Mouse (Mus musculus): ENCODE results near the gene 1700020A23Rik. TPM values are rescaled to one million over a fixed set of nuclear protein-coding genes. Genes with fewer than 3 reads are reported as not detected.

Gene 1700020A23Rik
- polyA plus RNA-seq, 1 experiment, result 0.26 TPM

DNA sequence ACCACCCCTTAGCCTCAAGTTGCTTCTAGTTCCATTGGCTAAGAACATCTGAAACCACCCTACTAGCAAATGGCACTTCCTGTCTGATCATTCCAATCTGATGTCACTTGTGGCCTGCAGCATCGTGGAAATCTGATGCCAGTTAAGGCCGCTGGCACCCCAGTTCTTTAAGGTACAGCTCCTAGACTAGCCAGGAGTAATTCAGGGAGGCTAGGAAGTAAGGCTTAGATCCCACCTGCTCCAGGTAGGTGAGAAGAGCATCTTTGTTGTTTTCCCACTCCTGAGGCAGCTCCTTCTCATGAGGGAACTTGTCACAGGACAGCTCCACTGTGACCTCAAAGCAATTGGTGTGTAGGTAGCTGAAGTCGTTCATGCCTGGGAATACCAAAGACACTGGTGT, 12.2 kb upstream of the 1700020A23Rik start:
- Histone ChIP-seq H3K4me3 (ENCODE audit: control insufficient read depth, insufficient read depth, low read length) (no peak overlapping the region), H3K27ac (ENCODE audit: control insufficient read depth, insufficient read depth, low read length) (no peak overlapping the region)
- TF ChIP-seq CTCF (IDR thresholded peaks at IDR 0.05; ENCODE audit: borderline replicate concordance, control insufficient read depth, extremely low read depth, insufficient read depth, low read length, poor library complexity), result no peak
- TF ChIP-seq POLR2A (IDR thresholded peaks at IDR 0.05; ENCODE audit: control insufficient read depth, extremely low read depth, insufficient read depth, low read length, poor library complexity), result no peak

DNA sequence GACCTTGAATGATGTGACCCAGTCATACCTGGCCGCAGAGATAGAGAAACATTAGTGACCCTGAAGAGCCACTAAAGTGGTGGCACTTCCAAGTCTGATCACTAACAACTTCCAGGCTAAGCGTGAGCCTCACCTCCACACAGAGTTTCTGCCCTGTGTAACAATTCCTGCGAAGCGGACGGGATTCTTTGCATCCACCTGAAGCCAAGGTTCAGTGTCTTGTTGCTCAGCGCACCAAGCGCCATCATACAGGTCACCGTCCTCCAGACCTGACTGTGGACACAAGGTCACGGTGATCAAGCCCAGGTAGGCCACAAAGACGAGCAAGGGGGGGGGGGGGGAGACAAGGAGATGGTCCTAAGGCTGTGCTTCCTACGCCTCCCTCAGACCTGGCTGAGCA, 9.4 kb upstream of the 1700020A23Rik start:
- Histone ChIP-seq H3K27me3 (ENCODE audit: control insufficient read depth, insufficient read depth, low read length) (no peaks in the 10 kb centered on the region; the same call in 1 of the 2 replicates), H3K36me3 (ENCODE audit: control insufficient read depth, insufficient read depth, low read length) (no peaks in the 10 kb centered on the region), H3K27ac (ENCODE audit: control insufficient read depth, insufficient read depth, low read length) (no peak overlapping the region), H3K4me3 (ENCODE audit: control insufficient read depth, insufficient read depth, low read length) (no peak overlapping the region), H3K4me1 (replicated peaks; ENCODE audit: control insufficient read depth, insufficient read depth, low read length) (peaks cover 25% of the 10 kb centered on the region)
- no peak for DNase-seq
- WGBS, result 96% methylated on average over 11 of the region's 11 CpGs
- TF ChIP-seq POLR2A (IDR thresholded peaks at IDR 0.05; ENCODE audit: control insufficient read depth, extremely low read depth, insufficient read depth, low read length, poor library complexity) (no peak), CTCF (IDR thresholded peaks at IDR 0.05; ENCODE audit: borderline replicate concordance, control insufficient read depth, extremely low read depth, insufficient read depth, low read length, poor library complexity) (no peak)

More for the DNA sequence above, 12.2 kb upstream of the 1700020A23Rik start:
- Histone ChIP-seq H3K36me3 (ENCODE audit: control insufficient read depth, insufficient read depth, low read length) (no peaks in the 10 kb centered on the region), H3K27me3 (ENCODE audit: control insufficient read depth, insufficient read depth, low read length) (no peaks in the 10 kb centered on the region; the same call in 1 of the 2 replicates), H3K4me1 (replicated peaks; ENCODE audit: control insufficient read depth, insufficient read depth, low read length) (peaks cover 24% of the 10 kb centered on the region)
- no peak for DNase-seq
- WGBS, result 79% methylated on average over 3 of the region's 3 CpGs

DNA sequence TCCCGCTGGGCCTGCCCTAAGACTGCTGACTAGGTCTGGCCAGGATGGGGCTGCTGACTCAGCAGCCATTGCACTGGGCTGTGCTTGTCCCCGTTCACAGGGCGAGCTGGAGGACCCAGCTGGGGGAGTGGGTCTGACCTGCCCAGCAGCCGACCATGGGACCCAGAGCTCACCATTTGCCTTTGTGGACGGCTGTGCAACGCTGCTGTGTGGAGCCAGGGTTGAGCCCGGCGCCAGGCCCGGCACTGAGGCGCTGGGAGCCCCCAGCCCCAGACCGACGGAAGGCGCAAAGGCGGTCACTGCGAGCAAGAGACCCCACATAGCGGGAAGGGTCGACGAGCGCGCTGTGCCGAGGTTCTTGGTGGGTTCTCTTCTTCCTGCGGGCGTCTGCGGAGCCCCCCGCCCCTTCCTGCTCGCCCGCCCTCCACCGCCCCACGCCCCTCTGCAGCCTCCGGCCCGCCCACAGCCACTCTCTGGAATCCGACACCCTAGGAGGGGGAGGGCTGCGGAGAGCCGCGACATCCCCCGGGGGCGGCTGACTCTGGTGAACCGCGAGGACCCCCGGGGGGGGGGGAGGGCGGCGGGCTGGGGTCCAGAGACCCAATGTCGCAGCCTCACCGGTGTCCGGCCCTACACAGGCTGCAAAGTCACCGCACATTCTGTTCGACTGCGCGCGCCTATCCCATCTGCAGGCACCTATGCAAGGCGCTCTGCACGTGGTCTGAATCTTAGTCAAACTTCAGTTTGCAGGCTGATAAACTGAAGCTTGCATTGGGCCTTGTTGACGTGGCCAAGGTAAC, 7.7 kb upstream of the 1700020A23Rik start, which contains the start of gene Cpxm1:
Gene Cpxm1 (minus strand): TSS at position 389 of the 800 bp plus-strand sequence.
- DNase-seq, result peak; percentile 22
- H3K27me3 ChIP-seq (ENCODE audit: control insufficient read depth, insufficient read depth, low read length), result no peaks in the 10 kb centered on the region; the same call in 1 of the 2 replicates
- peaks cover 16% of the 10 kb centered on the region for H3K4me1 ChIP-seq (replicated peaks; ENCODE audit: control insufficient read depth, insufficient read depth, low read length)
- TF ChIP-seq POLR2A (IDR thresholded peaks at IDR 0.05; ENCODE audit: control insufficient read depth, extremely low read depth, insufficient read depth, low read length, poor library complexity) (0 out of 2 replicates have a peak, but pooled peaks have one; percentile 15), CTCF (IDR thresholded peaks at IDR 0.05; ENCODE audit: borderline replicate concordance, control insufficient read depth, extremely low read depth, insufficient read depth, low read length, poor library complexity) (no peak)
- WGBS, result 5% methylated on average over 50 of the region's 53 CpGs
- H3K4me3 ChIP-seq (ENCODE audit: control insufficient read depth, insufficient read depth, low read length), result peak within 1 kb of the TSS; percentile 27
- no peak within 1 kb of the TSS for H3K27ac ChIP-seq (ENCODE audit: control insufficient read depth, insufficient read depth, low read length)
- H3K36me3 ChIP-seq (ENCODE audit: control insufficient read depth, insufficient read depth, low read length), result no peaks in the 10 kb centered on the region

DNA sequence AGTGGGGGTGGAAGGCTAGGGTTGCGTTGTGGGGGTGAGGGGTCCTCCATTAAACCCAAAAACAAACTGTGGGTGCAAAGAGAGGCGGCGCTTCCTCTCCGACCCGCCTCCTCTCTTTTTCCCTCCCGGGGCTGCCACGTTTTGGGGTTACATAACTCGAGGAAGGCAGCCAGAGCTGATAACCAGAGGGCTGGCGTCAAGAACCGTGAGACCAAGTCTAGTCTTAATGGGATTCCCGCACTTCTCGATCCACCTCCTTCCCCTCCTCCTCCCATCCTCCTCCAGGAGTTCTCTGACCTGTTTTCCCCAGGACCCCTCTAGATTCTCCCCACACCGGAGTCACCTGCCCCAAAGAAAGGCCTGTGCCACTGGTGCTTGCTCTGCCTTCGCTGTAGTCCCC, 7.0 kb upstream of the 1700020A23Rik start:
- Histone ChIP-seq H3K27ac (ENCODE audit: control insufficient read depth, insufficient read depth, low read length) (no peak overlapping the region), H3K36me3 (ENCODE audit: control insufficient read depth, insufficient read depth, low read length) (no peaks in the 10 kb centered on the region), H3K27me3 (ENCODE audit: control insufficient read depth, insufficient read depth, low read length) (no peaks in the 10 kb centered on the region; the same call in 1 of the 2 replicates), H3K4me3 (ENCODE audit: control insufficient read depth, insufficient read depth, low read length) (no peak overlapping the region), H3K4me1 (replicated peaks; ENCODE audit: control insufficient read depth, insufficient read depth, low read length) (peaks cover 16% of the 10 kb centered on the region)
- no peak for DNase-seq
- WGBS, result 21% methylated on average over 14 of the region's 14 CpGs
- TF ChIP-seq CTCF (IDR thresholded peaks at IDR 0.05; ENCODE audit: borderline replicate concordance, control insufficient read depth, extremely low read depth, insufficient read depth, low read length, poor library complexity), result no peak
- TF ChIP-seq POLR2A (IDR thresholded peaks at IDR 0.05; ENCODE audit: control insufficient read depth, extremely low read depth, insufficient read depth, low read length, poor library complexity), result no peak

DNA sequence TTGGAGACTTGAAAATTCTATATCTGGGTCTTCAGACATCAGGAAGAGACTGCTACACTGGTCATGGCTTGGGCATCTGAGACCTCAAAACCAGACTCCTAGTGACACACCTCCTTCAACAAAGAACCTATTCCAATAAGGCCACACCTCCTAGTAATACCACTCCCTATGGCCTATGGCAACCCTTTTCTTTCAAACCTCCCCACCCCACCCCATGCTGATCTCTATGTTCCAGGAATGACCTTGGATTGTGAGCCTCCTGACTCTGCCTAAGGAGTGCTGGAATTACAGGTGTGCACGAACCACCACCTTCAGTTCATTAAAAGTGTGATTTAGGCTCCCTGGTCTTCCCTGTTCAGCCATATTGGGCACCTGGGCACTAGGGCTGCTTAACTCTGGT, 5.0 kb upstream of the 1700020A23Rik start:
- DNase-seq, result no peak
- no peaks in the 10 kb centered on the region; the same call in 1 of the 2 replicates for H3K27me3 ChIP-seq (ENCODE audit: control insufficient read depth, insufficient read depth, low read length)
- TF ChIP-seq POLR2A (IDR thresholded peaks at IDR 0.05; ENCODE audit: control insufficient read depth, extremely low read depth, insufficient read depth, low read length, poor library complexity) (no peak), CTCF (IDR thresholded peaks at IDR 0.05; ENCODE audit: borderline replicate concordance, control insufficient read depth, extremely low read depth, insufficient read depth, low read length, poor library complexity) (no peak)
- H3K27ac ChIP-seq (ENCODE audit: control insufficient read depth, insufficient read depth, low read length), result no peak overlapping the region
- WGBS, result 100% methylated on average over 1 of the region's 1 CpGs
- H3K4me1 ChIP-seq (replicated peaks; ENCODE audit: control insufficient read depth, insufficient read depth, low read length), result peaks cover 16% of the 10 kb centered on the region
- H3K36me3 ChIP-seq (ENCODE audit: control insufficient read depth, insufficient read depth, low read length), result no peaks in the 10 kb centered on the region
- no peak overlapping the region for H3K4me3 ChIP-seq (ENCODE audit: control insufficient read depth, insufficient read depth, low read length)

DNA sequence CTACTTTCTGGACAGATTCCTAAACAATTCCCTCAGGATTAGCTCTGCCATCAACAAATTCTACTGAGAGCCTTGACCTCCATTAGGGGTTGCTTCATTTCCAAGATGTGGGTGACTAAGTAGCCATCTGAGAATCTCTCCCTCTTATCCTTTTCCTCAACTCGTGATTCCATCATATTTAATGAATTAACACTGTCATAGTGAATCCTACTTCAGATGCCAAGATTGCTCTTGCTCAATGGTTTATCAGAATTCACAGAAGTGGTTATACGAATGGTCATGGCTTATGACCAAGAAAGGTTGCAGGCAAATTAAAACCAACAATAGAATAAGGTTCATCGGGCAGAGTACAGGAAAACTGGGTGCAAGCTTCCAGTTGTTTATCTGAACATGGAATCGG, 3.2 kb upstream of the 1700020A23Rik start:
- TF ChIP-seq POLR2A (IDR thresholded peaks at IDR 0.05; ENCODE audit: control insufficient read depth, extremely low read depth, insufficient read depth, low read length, poor library complexity) (no peak), CTCF (IDR thresholded peaks at IDR 0.05; ENCODE audit: borderline replicate concordance, control insufficient read depth, extremely low read depth, insufficient read depth, low read length, poor library complexity) (no peak)
- Histone ChIP-seq H3K27ac (ENCODE audit: control insufficient read depth, insufficient read depth, low read length) (no peak overlapping the region), H3K27me3 (ENCODE audit: control insufficient read depth, insufficient read depth, low read length) (no peaks in the 10 kb centered on the region; the same call in 1 of the 2 replicates), H3K4me1 (replicated peaks; ENCODE audit: control insufficient read depth, insufficient read depth, low read length) (peaks cover 16% of the 10 kb centered on the region), H3K36me3 (ENCODE audit: control insufficient read depth, insufficient read depth, low read length) (no peaks in the 10 kb centered on the region), H3K4me3 (ENCODE audit: control insufficient read depth, insufficient read depth, low read length) (no peak overlapping the region)
- DNase-seq, result no peak
- 95% methylated on average over 4 of the region's 4 CpGs for WGBS
